In genomic region chr3:67036387-67037062, GRCm38 (mm10) we compare ENCODE assay signal across 24 mouse cellular contexts. TPM values are rescaled to one million over a fixed set of nuclear protein-coding genes. Genes with fewer than 3 reads are reported as not detected.
DNase-seq lines count a peak whose midpoint lies in the region; ATAC-seq lines count a peak whose summit lies in the region.
"Had no signal": no experiment of that assay in that cellular context is flagged by ENCODE, and none has a peak within 500 bp of the region (broad histone marks: within the 10 kb centered on the region; RNA-seq: fewer than 3 reads in every experiment).

No protein-coding gene starts in this region.

- peak; percentile 11 for DNase-seq in embryo, embryonic 10.5 days (ENCODE audit: low spot score)
- no peak for DNase-seq in embryo, embryonic 9.5 days (ENCODE audit: extremely low spot score)
- DNase-seq in midbrain, embryonic 11.5 days (ENCODE audit: low spot score, missing footprints), result peak; percentile 41
- no peak for DNase-seq in midbrain, embryonic 10.5 days (ENCODE audit: low spot score)
- peak; percentile 65 for DNase-seq in retina, embryonic 14.5 days (ENCODE audit: low spot score)
- no peak for DNase-seq in spleen, postnatal 4 days (ENCODE audit: low spot score in 2 of 2)
- DNase-seq: adrenal gland, postnatal 10 days; cerebellum, adult 9-11 months; gastrocnemius, postnatal 10 days; heart, adult 11 months; kidney, adult 18-20 months; kidney, postnatal 10 days; left cerebral cortex, postnatal 4 days; liver, postnatal 0 days; lung, postnatal 10 days; spleen, adult 18-20 months; thymus, postnatal 4 days had no signal

- H3K9me3 ChIP-seq in midbrain, embryonic 11.5 days (ENCODE audit: control insufficient read depth, low read length), result no peaks in the 10 kb centered on the region
- no peaks in the 10 kb centered on the region for H3K9me3 ChIP-seq in midbrain, embryonic 10.5 days (replicated peaks)
- H3K9me3 ChIP-seq in midbrain, embryonic 12.5 days, result no peaks in the 10 kb centered on the region
- H3K9me3 ChIP-seq in kidney, embryonic 15.5 days (replicated peaks), result no peaks in the 10 kb centered on the region

- ATAC-seq in midbrain, embryonic 11.5 days (ENCODE audit: low FRiP score), result no peak
- ATAC-seq in midbrain, embryonic 12.5 days (ENCODE audit: low FRiP score, low read depth), result peak; percentile 65; the same call in 1 of the 2 replicates
- no peak for ATAC-seq in kidney, embryonic 15.5 days (replicated peaks; ENCODE audit: low FRiP score)
- ATAC-seq: liver, postnatal 0 days; Patski had no signal

- H3K4me2 ChIP-seq in midbrain, embryonic 11.5 days, result no peak overlapping the region
- H3K4me2 ChIP-seq in midbrain, embryonic 12.5 days (replicated peaks), result no peak overlapping the region
- H3K4me2 ChIP-seq in kidney, embryonic 15.5 days, result no peak overlapping the region

- H3K27me3 ChIP-seq in midbrain, embryonic 11.5 days (ENCODE audit: control insufficient read depth, insufficient read depth, low read length), result no peaks in the 10 kb centered on the region
- no peaks in the 10 kb centered on the region for H3K27me3 ChIP-seq in midbrain, embryonic 10.5 days (ENCODE audit: low read depth, poor library complexity, severe bottlenecking)
- no peaks in the 10 kb centered on the region for H3K27me3 ChIP-seq in midbrain, embryonic 12.5 days
- H3K27me3 ChIP-seq in kidney, embryonic 15.5 days, result no peaks in the 10 kb centered on the region
- H3K27me3 ChIP-seq: Patski had no signal

- WGBS in midbrain, embryonic 11.5 days, result 92% methylated on average over 6 of the region's 6 CpGs
- 89% methylated on average over 6 of the region's 6 CpGs for WGBS in midbrain, embryonic 10.5 days
- 82% methylated on average over 6 of the region's 6 CpGs for WGBS in midbrain, embryonic 12.5 days
- 88% methylated on average over 6 of the region's 6 CpGs for WGBS in kidney, embryonic 15.5 days

- no peak overlapping the region for H3K4me3 ChIP-seq in midbrain, embryonic 11.5 days (ENCODE audit: low read depth, low read length)
- H3K4me3 ChIP-seq in midbrain, embryonic 10.5 days, result no peak overlapping the region
- H3K4me3 ChIP-seq in midbrain, embryonic 12.5 days, result no peak overlapping the region
- H3K4me3 ChIP-seq in kidney, embryonic 15.5 days (replicated peaks), result no peak overlapping the region

- no peaks in the 10 kb centered on the region for H3K36me3 ChIP-seq in midbrain, embryonic 11.5 days (ENCODE audit: control insufficient read depth, insufficient read depth, low read length)
- peaks cover 12% of the 10 kb centered on the region for H3K36me3 ChIP-seq in midbrain, embryonic 10.5 days
- 0 out of 2 replicates have a peak, but pooled peaks cover 6% of the 10 kb centered on the region for H3K36me3 ChIP-seq in midbrain, embryonic 12.5 days
- H3K36me3 ChIP-seq in kidney, embryonic 15.5 days, result no peaks in the 10 kb centered on the region

- H3K4me1 ChIP-seq in midbrain, embryonic 11.5 days (ENCODE audit: control insufficient read depth, insufficient read depth, low read length), result no peaks in the 10 kb centered on the region
- no peaks in the 10 kb centered on the region for H3K4me1 ChIP-seq in midbrain, embryonic 10.5 days
- no peaks in the 10 kb centered on the region for H3K4me1 ChIP-seq in midbrain, embryonic 12.5 days
- H3K4me1 ChIP-seq in kidney, embryonic 15.5 days, result no peaks in the 10 kb centered on the region

- H3K9ac ChIP-seq in midbrain, embryonic 11.5 days (ENCODE audit: low read length), result no peak overlapping the region
- no peak overlapping the region for H3K9ac ChIP-seq in midbrain, embryonic 12.5 days (replicated peaks)
- no peak overlapping the region for H3K9ac ChIP-seq in kidney, embryonic 15.5 days
- H3K9ac ChIP-seq: liver, postnatal 0 days had no signal

- no peak overlapping the region for H3K27ac ChIP-seq in midbrain, embryonic 11.5 days (ENCODE audit: low read depth, low read length)
- H3K27ac ChIP-seq in midbrain, embryonic 10.5 days (replicated peaks), result no peak overlapping the region
- no peak overlapping the region for H3K27ac ChIP-seq in midbrain, embryonic 12.5 days (replicated peaks)
- H3K27ac ChIP-seq in kidney, embryonic 15.5 days, result no peak overlapping the region

RNA-seq across cellular contexts. Expression of gene Shox2, which starts 55.0 kb away (rescaled TPM):
- polyA plus RNA-seq in midbrain, embryonic 11.5 days (2014; fragmentation: Nextera tagmentation; extraction: Ambion mirVana), result 54.3 and 57.8 TPM in 2 replicates
- 10.5 and 20.0 TPM in 2 replicates for polyA plus RNA-seq in midbrain, embryonic 10.5 days (2016; fragmentation: Nextera tagmentation; extraction: Ambion mirVana)
- polyA plus RNA-seq in midbrain, embryonic 12.5 days (2016; fragmentation: Nextera tagmentation; extraction: Ambion mirVana), result 97.5 and 111 TPM in 2 replicates
- polyA plus RNA-seq in kidney, embryonic 15.5 days (2015; fragmentation: Nextera tagmentation; extraction: Ambion mirVana), result 1.3 and 1.7 TPM in 2 replicates
- polyA plus RNA-seq: cortical plate, adult 2 months; frontal cortex, adult 2 months; liver, adult 2 months; stomach, embryonic 14.5 days had no signal

RNA-seq across cellular contexts. Expression of gene Rsrc1, which starts 55.3 kb away (rescaled TPM):
- 59.6 and 61.7 TPM in 2 replicates for polyA plus RNA-seq in midbrain, embryonic 11.5 days (2014; fragmentation: Nextera tagmentation; extraction: Ambion mirVana)
- polyA plus RNA-seq in midbrain, embryonic 10.5 days (2016; fragmentation: Nextera tagmentation; extraction: Ambion mirVana), result 42.2 and 42.7 TPM in 2 replicates
- polyA plus RNA-seq in midbrain, embryonic 12.5 days (2016; fragmentation: Nextera tagmentation; extraction: Ambion mirVana), result 54.1 and 57.9 TPM in 2 replicates
- polyA plus RNA-seq in kidney, embryonic 15.5 days (2015; fragmentation: Nextera tagmentation; extraction: Ambion mirVana), result 31.2 and 32.1 TPM in 2 replicates

Comparison
In these comparisons a context has a peak if more than half of its experiments do, and no peak if none do; other contexts are left out.
1. DNase-seq: peak in embryo, embryonic 10.5 days (single experiment), midbrain, embryonic 11.5 days (single experiment) and retina, embryonic 14.5 days (single experiment); none in embryo, embryonic 9.5 days (single experiment), midbrain, embryonic 10.5 days (single experiment) and spleen, postnatal 4 days (0 of 2).